Mouse (Mus musculus) colon, adult 2 months (tissue): ENCODE results near the gene Copb1. TPM values are rescaled to one million over a fixed set of nuclear protein-coding genes. Genes with fewer than 3 reads are reported as not detected.

ENCODE experiments used
- polyA plus RNA-seq: library from polyadenylated mRNA; depleted of rRNA; stranded (reverse); fragments of >200 nt; gene quantifications from 2 replicates; pipeline ENCODE4 v1.2.3, GENCODE M21; 2012; rRNA removed

The Copb1 gene
- polyA plus RNA-seq, result 26.7 and 39.6 TPM in 2 replicates

DNA sequence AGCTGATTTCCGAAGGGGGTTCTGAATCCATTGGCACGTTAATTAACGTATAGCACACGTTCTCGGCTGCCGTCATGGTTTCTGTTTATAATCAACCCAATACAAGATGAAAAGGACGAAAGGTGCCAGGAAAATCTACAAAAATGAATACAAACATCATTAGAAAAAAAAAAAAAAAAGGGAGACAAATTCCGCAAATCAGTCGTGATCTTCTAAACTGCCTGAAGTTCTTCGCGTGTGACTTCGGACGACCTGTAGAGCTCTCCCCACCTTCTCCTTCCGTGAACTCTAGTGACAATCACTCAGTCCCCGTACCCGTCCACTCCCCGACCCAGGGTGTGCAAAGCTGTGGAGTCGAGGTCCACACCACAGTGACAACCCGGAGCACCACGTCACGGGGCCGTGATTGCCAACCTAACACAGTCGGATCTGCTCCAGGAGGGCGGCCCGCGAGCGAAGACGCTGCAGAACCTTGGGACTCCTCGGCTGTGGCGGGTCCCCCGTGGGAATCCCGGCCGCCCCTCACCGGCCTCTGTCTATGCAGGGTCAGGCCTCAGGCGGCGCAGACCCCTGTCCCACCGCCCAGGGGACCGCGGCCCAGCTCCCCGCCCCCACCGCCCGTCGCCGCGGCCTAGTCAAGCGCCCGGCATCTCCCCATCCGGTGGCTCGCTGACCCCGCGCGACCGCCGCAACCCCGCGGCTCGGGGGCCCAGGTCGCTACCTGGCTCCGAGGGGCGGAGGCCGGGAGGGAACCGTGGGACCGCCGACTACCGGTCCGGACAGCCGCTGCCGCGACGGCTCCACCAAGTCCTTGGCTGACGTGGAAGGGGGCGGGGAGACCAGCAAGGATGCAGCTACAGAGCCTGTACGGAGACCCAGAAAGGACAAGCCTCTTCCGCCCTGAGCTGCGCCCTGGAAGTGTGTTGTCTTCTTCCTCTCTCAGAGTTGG is at the start of gene Copb1:
TSS of gene Copb1 (minus strand) at position 827 of the 949 bp plus-strand sequence.

DNA sequence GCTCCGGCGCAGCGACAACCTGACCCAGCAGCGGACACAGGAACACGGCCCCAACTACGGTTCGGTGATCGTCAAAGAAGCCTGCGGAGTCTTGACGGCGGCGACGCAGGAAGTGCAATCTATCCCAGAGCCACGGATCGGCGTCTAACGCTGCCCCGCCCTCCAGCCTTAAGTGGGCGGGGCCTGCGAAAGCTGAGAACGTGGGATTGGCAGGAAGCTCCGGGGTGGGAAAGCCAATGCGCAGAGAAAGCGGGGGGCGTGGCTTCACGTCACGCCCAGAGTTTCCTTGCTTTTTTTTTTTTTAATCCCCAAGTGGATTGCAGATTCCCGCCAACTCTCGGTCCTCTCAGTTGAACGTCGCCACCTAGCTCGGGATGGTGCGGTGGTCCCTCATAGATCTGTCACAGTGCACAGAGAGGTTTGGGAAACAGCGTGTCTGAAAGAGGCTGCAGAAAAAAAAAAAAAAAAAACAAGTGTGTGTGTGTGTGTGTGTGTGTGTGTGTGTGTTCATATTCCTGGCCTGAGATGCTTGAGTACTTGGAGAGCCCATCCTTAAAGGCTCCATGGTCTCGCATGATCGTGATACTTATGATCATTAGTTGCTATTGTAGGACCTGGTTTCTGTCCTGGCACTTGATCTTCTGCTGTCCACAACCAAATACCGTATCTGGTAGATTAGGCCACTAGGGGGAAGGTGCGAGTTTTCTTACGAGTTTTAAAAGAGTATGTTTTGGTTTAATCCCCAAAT is 21.7 kb upstream of the Copb1 start, which contains the start of gene Psma1:
TSS of gene Psma1 (minus strand) at position 114 of the 748 bp plus-strand sequence.

Other genes starting within 250 kb of the Copb1 start
- 24.5 and 30.6 TPM in 2 replicates for gene Rras2, start 136.9 kb downstream of the Copb1 start, polyA plus RNA-seq
- 44.9 and 47.2 TPM in 2 replicates for gene Psma1, start 21.4 kb upstream of the Copb1 start, polyA plus RNA-seq
- gene Pde3b, start 160.6 kb upstream of the Copb1 start, polyA plus RNA-seq, result 3.6 and 3.9 TPM in 2 replicates